Mouse (Mus musculus) R1 (cell line): ENCODE data around the gene Gzmn.
"Not testable (repeated sequence)": the region's sequence is repeated elsewhere in the genome, so short reads cannot be mapped to it uniquely, and the experiment has no call there.

ENCODE experiments used
- DNase-seq: peaks from one replicate; pipeline ENCODE4 v3.0.0-alpha.2; 2018; ENCODE audit warnings: low read depth, low spot score

Gene Gzmn

GRCm38 (mm10) chr14:56174499-56174898 lies at the start of gene Gzmn:
Gene Gzmn (minus strand): TSS chr14:56174599.
- DNase-seq = no peak

DNA sequence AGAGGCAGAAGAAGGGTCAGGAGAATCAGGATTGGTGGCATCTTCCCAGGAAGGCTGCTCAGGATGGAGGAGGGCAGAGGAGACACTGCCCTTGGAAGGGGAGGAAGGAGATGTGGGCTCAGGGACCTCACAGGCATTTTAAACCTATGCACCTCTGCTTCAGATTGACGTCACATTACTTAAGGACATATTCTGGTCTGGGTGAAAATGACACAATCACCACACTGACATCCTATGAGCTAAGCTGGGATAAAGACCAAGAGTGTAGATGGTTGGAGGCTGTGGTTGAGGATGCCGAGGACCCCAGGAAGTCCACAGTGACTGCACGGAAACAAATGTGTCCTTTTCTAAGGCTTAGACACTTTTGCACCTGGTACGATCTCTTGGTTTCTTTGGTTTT lies 36.9 kb upstream of the Gzmn start, which contains the start of gene Gzmf:
Gene Gzmf (minus strand): TSS at position 101 of the 400 bp plus-strand sequence.
- no peak for DNase-seq

DNA sequence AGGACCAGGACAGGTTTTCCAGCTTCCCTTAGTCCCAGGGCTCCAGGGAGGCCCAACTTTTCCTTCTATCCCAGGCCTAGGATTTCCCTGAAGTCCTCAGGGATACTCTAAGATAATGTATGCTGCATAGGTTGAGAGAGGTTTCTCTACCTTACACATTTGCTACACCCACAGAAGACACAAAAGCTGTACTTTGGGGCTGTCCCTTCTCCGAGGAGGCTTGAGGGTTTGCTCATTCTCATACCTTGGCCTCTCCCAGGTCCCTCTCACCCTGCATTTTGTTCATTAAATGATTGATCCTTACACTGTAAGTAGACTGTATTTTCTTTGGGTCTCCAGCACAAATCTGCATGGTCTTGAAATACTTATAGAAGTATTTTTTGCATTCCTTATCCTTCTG lies 31.2 kb upstream of the Gzmn start:
- DNase-seq = no peak

GRCm38 (mm10) chr14:56205021-56205420 lies 30.6 kb upstream of the Gzmn start:
- DNase-seq = peak; percentile 74

DNA sequence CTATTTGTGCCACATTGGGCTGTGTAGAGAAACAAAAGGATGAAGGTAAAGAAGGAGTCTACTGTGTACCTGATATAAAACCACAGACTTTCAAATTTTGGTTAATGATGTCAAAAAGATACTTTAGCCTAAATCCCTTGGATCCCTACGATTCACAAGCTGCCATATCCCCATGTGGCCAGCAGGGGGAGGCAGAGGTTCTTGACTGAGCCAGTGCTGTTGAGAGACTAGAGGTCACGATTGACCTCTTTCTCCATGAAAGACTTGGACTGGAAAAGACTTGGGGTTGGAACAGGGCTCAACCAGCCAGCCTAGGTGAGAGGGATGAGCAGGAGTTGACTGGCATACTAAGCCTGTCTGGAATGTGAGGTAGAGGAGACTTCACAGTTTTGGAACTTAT lies 29.6 kb upstream of the Gzmn start:
- DNase-seq = peak; percentile 75

DNA sequence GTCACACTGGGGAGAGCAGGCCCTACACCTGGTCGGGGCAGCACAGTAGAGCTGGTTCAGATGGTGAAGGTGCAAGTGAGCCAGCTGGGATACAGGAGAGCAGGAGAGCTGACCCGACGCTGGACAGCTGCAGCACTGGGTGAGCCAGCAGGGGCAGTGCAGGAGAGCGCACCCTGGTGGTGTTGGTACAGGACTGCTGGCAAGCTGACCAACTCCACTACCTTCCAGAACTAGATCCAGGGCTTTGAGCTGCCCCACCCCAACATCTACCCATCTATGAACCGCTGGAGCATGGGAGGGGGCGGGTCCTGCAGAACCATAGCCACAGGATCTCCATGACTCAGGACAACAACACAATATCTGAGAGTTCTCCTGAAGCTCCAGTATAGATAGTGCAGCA lies 12.5 kb upstream of the Gzmn start:
- peak; percentile 23 for DNase-seq

- no peak for DNase-seq
These were observed 12.1 kb upstream of the Gzmn start for GRCm38 (mm10) chr14:56186521-56186920.

DNA sequence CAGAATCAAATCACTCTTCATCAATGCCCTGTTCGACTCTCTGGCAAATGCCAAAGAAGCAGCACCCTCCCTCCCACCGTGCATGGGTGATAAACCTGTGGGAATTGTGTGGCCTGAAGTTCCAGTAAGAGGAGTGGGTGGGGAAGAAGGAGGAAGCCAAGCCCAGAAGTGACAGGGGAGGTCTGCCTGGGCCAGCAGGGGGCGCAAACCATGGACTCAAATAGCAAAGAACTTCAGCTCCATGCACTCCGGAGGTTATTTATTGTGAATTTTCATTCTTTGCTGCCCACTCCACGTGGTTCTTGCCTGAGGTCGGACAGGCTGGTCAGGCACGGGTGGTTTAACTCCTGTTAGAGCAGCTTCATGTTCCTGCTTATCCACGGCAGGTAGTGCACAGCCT lies 3.3 kb upstream of the Gzmn start:
- DNase-seq = peak; percentile 71

- no peak for DNase-seq
These were observed 1.0 kb downstream of the Gzmn start for GRCm38 (mm10) chr14:56173396-56173795.

DNA sequence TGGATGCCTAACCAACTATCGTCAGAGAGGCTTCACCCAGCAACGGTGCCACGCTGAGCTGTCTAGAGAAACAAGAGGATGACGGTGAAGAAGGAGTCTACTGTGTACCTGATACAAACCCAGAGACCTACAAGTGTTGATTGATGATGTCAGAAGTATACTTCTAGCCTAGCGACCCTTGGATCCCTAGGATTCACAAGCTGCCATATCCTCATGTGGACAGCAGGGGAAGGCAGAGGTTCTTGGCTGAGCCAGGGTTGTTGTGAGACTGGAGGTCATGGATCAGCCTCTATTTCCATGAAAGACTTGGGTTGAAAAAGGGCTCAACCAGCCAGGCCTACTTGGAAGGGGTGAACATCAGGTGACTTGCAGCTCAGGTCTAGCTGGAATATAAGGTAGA lies 1.7 kb downstream of the Gzmn start:
- no peak for DNase-seq

GRCm38 (mm10) chr14:56168009-56168408 lies 6.4 kb downstream of the Gzmn start:
- no peak for DNase-seq

DNA sequence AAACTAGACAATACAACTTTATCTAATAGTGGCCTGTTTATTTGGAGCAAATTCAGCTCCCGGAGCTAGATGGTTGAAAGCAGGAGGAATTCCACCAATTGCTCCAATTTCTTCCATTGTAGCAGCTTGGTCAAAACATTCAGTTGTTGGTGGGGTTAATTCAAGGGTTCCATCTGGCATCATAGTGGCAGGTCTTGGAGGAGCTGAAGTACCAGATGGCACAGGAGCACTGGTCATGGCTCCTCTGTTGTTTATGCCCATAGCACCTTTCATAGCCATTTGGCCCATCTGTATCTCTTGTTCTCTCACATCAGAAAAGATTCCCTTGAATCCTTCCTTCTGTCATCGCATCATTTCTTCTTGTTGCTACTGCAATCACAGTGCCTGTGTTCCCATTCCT lies 12.3 kb downstream of the Gzmn start:
- DNase-seq = no peak

DNA sequence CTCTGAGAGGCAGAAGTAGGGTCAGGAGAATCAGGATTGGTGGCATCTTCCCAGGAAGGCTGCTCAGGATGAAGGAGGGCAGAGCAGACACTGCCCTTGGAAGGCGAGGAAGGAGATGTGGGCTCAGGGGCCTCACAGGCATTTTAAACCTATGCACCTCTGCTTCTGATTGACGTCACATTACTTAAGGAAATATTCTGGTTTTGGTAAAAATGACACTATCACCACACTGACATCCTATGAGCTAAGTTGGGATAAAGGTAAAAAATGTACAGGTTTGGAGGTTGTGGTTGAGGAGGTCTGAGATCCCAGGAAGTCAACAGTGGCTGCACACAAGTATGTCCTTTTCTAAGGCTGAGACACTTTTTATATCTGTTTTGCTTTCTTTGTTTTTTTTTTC lies 14.9 kb downstream of the Gzmn start, which contains the start of gene Gzmg:
Gene Gzmg (minus strand): TSS at position 101 of the 400 bp plus-strand sequence.
- DNase-seq = not testable (repeated sequence)

GRCm38 (mm10) chr14:56155340-56155739 lies 19.1 kb downstream of the Gzmn start:
- DNase-seq = peak; percentile 40

DNA sequence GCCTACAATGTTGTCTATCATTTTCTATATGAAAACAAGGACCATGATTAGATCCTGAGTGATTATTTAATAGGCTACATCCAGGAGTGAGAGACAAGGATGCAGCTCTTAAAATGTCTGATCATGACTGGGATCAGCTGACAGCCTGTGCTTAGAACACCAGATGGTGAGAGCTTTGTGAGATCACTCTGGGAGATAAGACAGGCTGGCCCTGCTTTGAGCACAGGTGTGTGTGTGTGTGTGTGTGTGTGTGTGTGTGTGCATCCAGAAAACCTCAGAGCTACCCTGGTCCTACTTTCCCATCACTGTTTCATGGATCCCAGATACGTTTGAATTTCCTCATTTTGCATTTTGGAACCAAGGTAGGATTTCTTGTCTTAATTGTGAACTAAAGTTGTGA lies 40.7 kb downstream of the Gzmn start:
- DNase-seq = not testable (repeated sequence)

DNA sequence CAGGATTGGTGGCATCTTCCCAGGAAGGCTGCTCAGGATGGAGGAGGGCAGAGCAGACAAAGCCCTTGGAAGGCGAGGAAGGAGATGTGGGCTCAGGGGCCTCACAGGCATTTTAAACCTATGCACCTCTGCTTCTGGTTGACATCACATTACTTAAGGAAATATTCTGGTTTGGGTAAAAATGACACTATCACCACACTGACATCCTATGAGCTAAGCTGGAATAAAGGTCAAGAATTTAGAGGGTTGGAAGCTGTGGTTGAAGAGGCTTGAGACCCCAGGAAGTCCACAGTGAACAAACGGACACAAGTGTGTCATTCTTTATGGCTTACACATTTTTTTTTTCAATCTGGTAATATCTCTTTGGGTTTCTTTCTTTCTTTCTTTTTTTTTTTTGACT lies 41.9 kb downstream of the Gzmn start, which contains the start of gene Gzmd:
Gene Gzmd (minus strand): TSS at position 101 of the 400 bp plus-strand sequence.
- DNase-seq = not testable (repeated sequence)

DNA sequence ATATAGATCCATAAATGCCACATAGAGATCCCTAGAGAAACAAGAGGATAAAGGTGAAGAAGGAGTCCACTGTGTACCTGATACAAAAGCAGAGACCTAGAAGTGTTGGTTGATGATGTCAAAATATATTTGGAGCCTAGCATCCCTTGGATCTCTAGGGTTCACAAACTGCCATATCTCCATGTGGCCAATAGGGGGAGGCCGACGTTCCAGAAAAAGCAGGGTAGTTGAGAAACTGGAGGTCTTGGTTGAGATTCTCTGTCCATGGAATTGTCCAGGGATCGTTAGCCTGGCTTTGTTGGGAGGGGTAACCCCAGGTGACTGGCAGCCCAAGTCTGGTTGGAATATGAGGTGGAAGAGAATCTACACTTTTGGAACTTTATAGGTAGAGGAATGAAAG lies 46.1 kb downstream of the Gzmn start:
- peak; percentile 36 for DNase-seq

GRCm38 (mm10) chr14:56123516-56123915 lies 50.9 kb downstream of the Gzmn start:
- DNase-seq = no peak

- no peak for DNase-seq
These were observed 53.9 kb downstream of the Gzmn start, which contains the start of gene Gzme for GRCm38 (mm10) chr14:56120525-56120924. Gene Gzme (minus strand): TSS chr14:56120625.
